Mouse (Mus musculus): ENCODE measurements around the gene Ptch1. TPM values are rescaled to one million over a fixed set of nuclear protein-coding genes. Genes with fewer than 3 reads are reported as not detected.

Gene Ptch1
- 25.1 and 26.0 TPM in 2 replicates for polyA plus RNA-seq (2014; fragmentation: Nextera tagmentation; extraction: Ambion mirVana)

GRCm38 (mm10) chr13:63573256-63573835 is at the start of gene Ptch1:
TSS of gene Ptch1 (minus strand) at chr13:63573598.
- H3K27ac ChIP-seq (ENCODE audit: low read depth, low read length) = peak within 1 kb of the TSS; percentile 87
- H3K4me1 ChIP-seq (replicated peaks; ENCODE audit: control insufficient read depth, insufficient read depth, low read length) = peaks cover 24% of the 10 kb centered on the region
- DNase-seq (ENCODE audit: low spot score) (peak; percentile 88), ATAC-seq (replicated peaks; ENCODE audit: low FRiP score) (peak; percentile 80)
- peak within 1 kb of the TSS; percentile 72 for H3K9ac ChIP-seq (ENCODE audit: low read length)
- under 1% methylated on average over 36 of the region's 44 CpGs for WGBS
- H3K36me3 ChIP-seq (ENCODE audit: control insufficient read depth, insufficient read depth, low read length) = no peaks in the 10 kb centered on the region
- peak within 1 kb of the TSS; percentile 96 for H3K4me2 ChIP-seq (ENCODE audit: low read depth, low read length, severe bottlenecking)
- H3K9me3 ChIP-seq (ENCODE audit: control insufficient read depth, low read length) = no peaks in the 10 kb centered on the region
- H3K4me3 ChIP-seq (ENCODE audit: low read depth, low read length) = peak within 1 kb of the TSS; percentile 52
- H3K27me3 ChIP-seq (ENCODE audit: control insufficient read depth, insufficient read depth, low read length) = peaks cover 46% of the 10 kb centered on the region

DNA sequence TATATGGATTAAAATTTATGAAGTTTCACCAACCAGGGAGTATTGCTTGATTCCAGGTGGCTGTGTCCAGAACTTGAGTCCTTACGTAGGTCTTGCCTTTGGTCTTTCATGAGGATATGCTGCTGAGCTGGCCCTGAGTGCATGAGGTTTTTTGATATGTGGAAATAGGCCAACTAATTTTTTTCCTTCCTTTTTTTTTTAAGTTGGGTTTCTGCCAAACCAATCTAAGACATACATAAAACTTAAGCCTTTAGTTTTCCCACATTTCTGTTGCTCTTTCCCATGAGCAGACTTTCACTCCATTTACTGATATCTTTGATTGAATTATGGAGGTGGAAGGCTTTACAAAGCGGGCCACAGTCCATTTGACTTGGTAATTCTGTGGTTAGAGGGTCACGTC is 47.9 kb upstream of the Ptch1 start:
- no peak for ATAC-seq (replicated peaks; ENCODE audit: low FRiP score)
- Histone ChIP-seq H3K9me3 (ENCODE audit: control insufficient read depth, low read length) (no peaks in the 10 kb centered on the region), H3K4me2 (ENCODE audit: low read depth, low read length, severe bottlenecking) (no peak overlapping the region), H3K4me1 (replicated peaks; ENCODE audit: control insufficient read depth, insufficient read depth, low read length) (no peaks in the 10 kb centered on the region), H3K27me3 (ENCODE audit: control insufficient read depth, insufficient read depth, low read length) (no peaks in the 10 kb centered on the region), H3K27ac (ENCODE audit: low read depth, low read length) (no peak overlapping the region), H3K9ac (ENCODE audit: low read length) (no peak overlapping the region), H3K36me3 (ENCODE audit: control insufficient read depth, insufficient read depth, low read length) (no peaks in the 10 kb centered on the region), H3K4me3 (ENCODE audit: low read depth, low read length) (no peak overlapping the region)
- DNase-seq (ENCODE audit: low spot score) = no peak
- 84% methylated on average over 3 of the region's 3 CpGs for WGBS

- H3K27ac ChIP-seq (ENCODE audit: low read depth, low read length) = no peak overlapping the region
- no peaks in the 10 kb centered on the region for H3K36me3 ChIP-seq (ENCODE audit: control insufficient read depth, insufficient read depth, low read length)
- WGBS = 79% methylated on average over 2 of the region's 2 CpGs
Measured at GRCm38 (mm10) chr13:63613201-63613600, 39.8 kb upstream of the Ptch1 start.

GRCm38 (mm10) chr13:63609734-63610133 is 36.3 kb upstream of the Ptch1 start:
- DNase-seq (ENCODE audit: low spot score) (no peak), ATAC-seq (replicated peaks; ENCODE audit: low FRiP score) (no peak)
- no peak overlapping the region for H3K9ac ChIP-seq (ENCODE audit: low read length)
- H3K9me3 ChIP-seq (ENCODE audit: control insufficient read depth, low read length) = no peaks in the 10 kb centered on the region
- H3K4me3 ChIP-seq (ENCODE audit: low read depth, low read length) = no peak overlapping the region
- no peak overlapping the region for H3K27ac ChIP-seq (ENCODE audit: low read depth, low read length)
- no peaks in the 10 kb centered on the region; the same call in 1 of the 2 replicates for H3K27me3 ChIP-seq (ENCODE audit: control insufficient read depth, insufficient read depth, low read length)
- WGBS = 46% methylated on average over 10 of the region's 10 CpGs
- no peaks in the 10 kb centered on the region for H3K4me1 ChIP-seq (replicated peaks; ENCODE audit: control insufficient read depth, insufficient read depth, low read length)
- H3K36me3 ChIP-seq (ENCODE audit: control insufficient read depth, insufficient read depth, low read length) = no peaks in the 10 kb centered on the region
- no peak overlapping the region for H3K4me2 ChIP-seq (ENCODE audit: low read depth, low read length, severe bottlenecking)

More at GRCm38 (mm10) chr13:63613201-63613600, 39.8 kb upstream of the Ptch1 start:
- Histone ChIP-seq H3K9me3 (ENCODE audit: control insufficient read depth, low read length) (no peaks in the 10 kb centered on the region), H3K4me2 (ENCODE audit: low read depth, low read length, severe bottlenecking) (no peak overlapping the region), H3K4me3 (ENCODE audit: low read depth, low read length) (no peak overlapping the region), H3K4me1 (replicated peaks; ENCODE audit: control insufficient read depth, insufficient read depth, low read length) (no peaks in the 10 kb centered on the region), H3K27me3 (ENCODE audit: control insufficient read depth, insufficient read depth, low read length) (no peaks in the 10 kb centered on the region; the same call in 1 of the 2 replicates), H3K9ac (ENCODE audit: low read length) (no peak overlapping the region)
- no peak for ATAC-seq (replicated peaks; ENCODE audit: low FRiP score)
- DNase-seq (ENCODE audit: low spot score) = no peak

DNA sequence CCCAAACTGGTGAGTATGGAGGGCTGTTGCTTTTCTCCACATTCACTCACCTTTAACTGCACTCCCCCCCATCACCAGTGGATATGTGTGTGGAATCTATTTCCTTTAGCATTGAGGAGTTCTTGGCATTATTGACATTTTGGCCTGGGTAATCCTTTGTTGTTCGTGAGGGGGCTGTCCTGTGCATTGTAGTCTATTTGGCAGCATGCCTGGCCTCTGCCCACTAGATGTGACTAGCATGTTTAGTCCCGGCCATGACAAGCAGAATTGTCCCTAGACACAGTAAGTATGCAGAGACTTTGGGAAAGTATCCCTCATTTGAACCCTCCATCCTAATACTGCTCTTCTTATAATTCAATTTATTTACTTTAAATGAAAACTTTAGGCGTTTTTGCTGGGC is 24.2 kb upstream of the Ptch1 start:
- H3K9ac ChIP-seq (ENCODE audit: low read length) = no peak overlapping the region
- no peaks in the 10 kb centered on the region for H3K27me3 ChIP-seq (ENCODE audit: control insufficient read depth, insufficient read depth, low read length)
- WGBS = 77% methylated on average over 3 of the region's 3 CpGs
- DNase-seq (ENCODE audit: low spot score) = no peak
- H3K27ac ChIP-seq (ENCODE audit: low read depth, low read length) = no peak overlapping the region
- H3K4me2 ChIP-seq (ENCODE audit: low read depth, low read length, severe bottlenecking) = no peak overlapping the region
- H3K9me3 ChIP-seq (ENCODE audit: control insufficient read depth, low read length) = no peaks in the 10 kb centered on the region
- no peak for ATAC-seq (replicated peaks; ENCODE audit: low FRiP score)
- no peaks in the 10 kb centered on the region for H3K36me3 ChIP-seq (ENCODE audit: control insufficient read depth, insufficient read depth, low read length)
- H3K4me1 ChIP-seq (replicated peaks; ENCODE audit: control insufficient read depth, insufficient read depth, low read length) = 0 out of 2 replicates have a peak, but pooled peaks cover 5% of the 10 kb centered on the region
- H3K4me3 ChIP-seq (ENCODE audit: low read depth, low read length) = no peak overlapping the region

DNA sequence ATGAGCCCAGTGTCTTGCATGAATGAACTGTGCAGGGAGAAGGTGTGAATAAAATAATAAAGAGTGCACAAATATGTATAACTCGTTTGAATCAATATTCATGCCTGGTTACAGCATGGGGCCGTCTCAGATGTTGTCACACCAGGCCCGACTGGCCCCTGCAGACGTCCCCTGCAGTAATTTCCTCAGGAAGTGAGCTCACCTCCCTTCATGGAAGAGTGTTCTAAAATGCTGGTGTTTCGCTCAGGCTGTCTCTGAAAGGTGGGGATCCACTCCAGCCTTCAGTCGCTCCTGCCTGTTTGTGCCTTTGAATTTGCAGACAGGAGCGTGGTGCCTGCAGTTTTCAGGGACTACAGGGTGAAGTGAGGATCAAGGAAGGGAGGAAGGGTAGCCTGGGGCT is 22.5 kb upstream of the Ptch1 start:
- H3K27me3 ChIP-seq (ENCODE audit: control insufficient read depth, insufficient read depth, low read length) = no peaks in the 10 kb centered on the region
- DNase-seq (ENCODE audit: low spot score) (no peak), ATAC-seq (replicated peaks; ENCODE audit: low FRiP score) (no peak)
- no peaks in the 10 kb centered on the region for H3K9me3 ChIP-seq (ENCODE audit: control insufficient read depth, low read length)
- no peaks in the 10 kb centered on the region for H3K36me3 ChIP-seq (ENCODE audit: control insufficient read depth, insufficient read depth, low read length)
- no peak overlapping the region for H3K27ac ChIP-seq (ENCODE audit: low read depth, low read length)
- H3K4me3 ChIP-seq (ENCODE audit: low read depth, low read length) = no peak overlapping the region
- H3K4me1 ChIP-seq (replicated peaks; ENCODE audit: control insufficient read depth, insufficient read depth, low read length) = 0 out of 2 replicates have a peak, but pooled peaks cover 5% of the 10 kb centered on the region
- no peak overlapping the region for H3K9ac ChIP-seq (ENCODE audit: low read length)
- no peak overlapping the region for H3K4me2 ChIP-seq (ENCODE audit: low read depth, low read length, severe bottlenecking)
- 79% methylated on average over 7 of the region's 7 CpGs for WGBS

DNA sequence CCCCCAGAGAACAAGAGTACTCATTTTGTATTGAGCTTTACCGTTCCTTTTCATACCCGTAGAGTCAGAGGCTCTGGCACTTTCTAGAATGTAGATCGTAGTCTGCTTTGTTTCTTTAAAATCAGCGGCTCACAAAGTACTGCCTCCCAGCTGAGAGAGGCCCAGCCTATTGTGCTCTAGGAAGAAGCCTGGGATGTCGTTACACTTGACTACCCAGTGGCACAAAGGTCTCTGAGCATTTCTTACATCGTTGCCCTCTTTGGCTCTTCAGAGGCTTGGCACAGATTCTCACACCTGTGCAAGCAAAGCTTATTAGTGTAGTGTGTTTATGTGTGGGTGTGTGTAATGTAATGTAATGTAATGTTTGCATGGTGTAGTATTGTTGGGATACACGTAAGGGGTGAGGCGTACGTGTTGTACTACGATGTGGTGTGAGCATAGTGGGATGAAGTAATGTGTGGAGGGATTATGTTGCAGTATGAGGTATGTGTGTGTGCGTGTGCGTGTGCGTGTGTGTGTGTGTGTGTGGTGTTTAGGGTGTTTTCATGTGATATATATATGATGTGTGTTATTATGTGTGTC is 20.2 kb upstream of the Ptch1 start:
- Histone ChIP-seq H3K27ac (ENCODE audit: low read depth, low read length) (no peak overlapping the region), H3K36me3 (ENCODE audit: control insufficient read depth, insufficient read depth, low read length) (no peaks in the 10 kb centered on the region), H3K27me3 (ENCODE audit: control insufficient read depth, insufficient read depth, low read length) (no peaks in the 10 kb centered on the region), H3K9me3 (ENCODE audit: control insufficient read depth, low read length) (no peaks in the 10 kb centered on the region), H3K4me3 (ENCODE audit: low read depth, low read length) (no peak overlapping the region), H3K4me1 (replicated peaks; ENCODE audit: control insufficient read depth, insufficient read depth, low read length) (0 out of 2 replicates have a peak, but pooled peaks cover 5% of the 10 kb centered on the region), H3K4me2 (ENCODE audit: low read depth, low read length, severe bottlenecking) (no peak overlapping the region), H3K9ac (ENCODE audit: low read length) (0 out of 2 replicates have a peak overlapping the region, but pooled peaks have one; percentile 4)
- ATAC-seq (replicated peaks; ENCODE audit: low FRiP score) = peak; percentile 61; the same call in 1 of the 2 replicates
- DNase-seq (ENCODE audit: low spot score) = no peak
- WGBS = 52% methylated on average over 13 of the region's 13 CpGs

GRCm38 (mm10) chr13:63592755-63593154 is 19.4 kb upstream of the Ptch1 start:
- 84% methylated on average over 5 of the region's 5 CpGs for WGBS
- no peak overlapping the region for H3K27ac ChIP-seq (ENCODE audit: low read depth, low read length)
- H3K4me3 ChIP-seq (ENCODE audit: low read depth, low read length) = no peak overlapping the region
- no peaks in the 10 kb centered on the region for H3K9me3 ChIP-seq (ENCODE audit: control insufficient read depth, low read length)
- ATAC-seq (replicated peaks; ENCODE audit: low FRiP score) = no peak
- 0 out of 2 replicates have a peak, but pooled peaks cover 5% of the 10 kb centered on the region for H3K4me1 ChIP-seq (replicated peaks; ENCODE audit: control insufficient read depth, insufficient read depth, low read length)
- no peak for DNase-seq (ENCODE audit: low spot score)
- H3K4me2 ChIP-seq (ENCODE audit: low read depth, low read length, severe bottlenecking) = no peak overlapping the region
- H3K27me3 ChIP-seq (ENCODE audit: control insufficient read depth, insufficient read depth, low read length) = no peaks in the 10 kb centered on the region
- H3K9ac ChIP-seq (ENCODE audit: low read length) = no peak overlapping the region
- H3K36me3 ChIP-seq (ENCODE audit: control insufficient read depth, insufficient read depth, low read length) = no peaks in the 10 kb centered on the region

DNA sequence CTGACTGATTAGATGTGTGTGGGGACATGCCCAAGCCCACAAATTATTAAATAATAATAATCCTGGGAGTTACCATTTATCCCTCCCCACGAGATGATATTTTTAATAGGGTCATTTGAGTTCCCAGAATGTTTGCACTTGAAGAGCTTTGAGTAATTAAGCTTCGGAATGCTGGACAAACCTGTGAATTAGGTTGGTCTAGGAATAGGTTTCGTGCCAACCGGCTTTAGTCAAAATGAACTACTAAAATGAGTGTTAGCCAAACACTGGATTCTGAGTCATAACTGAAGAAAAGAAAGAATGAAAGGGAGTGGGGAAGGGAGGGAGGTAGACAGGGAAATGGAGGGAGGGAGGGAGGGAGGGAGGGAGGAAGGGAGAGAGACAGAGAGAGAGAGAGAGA is 1.2 kb upstream of the Ptch1 start:
- DNase-seq (ENCODE audit: low spot score) (no peak), ATAC-seq (replicated peaks; ENCODE audit: low FRiP score) (no peak)
- no peak overlapping the region for H3K9ac ChIP-seq (ENCODE audit: low read length)
- H3K4me2 ChIP-seq (ENCODE audit: low read depth, low read length, severe bottlenecking) = no peak overlapping the region
- H3K36me3 ChIP-seq (ENCODE audit: control insufficient read depth, insufficient read depth, low read length) = no peaks in the 10 kb centered on the region
- H3K27ac ChIP-seq (ENCODE audit: low read depth, low read length) = no peak overlapping the region
- no peaks in the 10 kb centered on the region for H3K9me3 ChIP-seq (ENCODE audit: control insufficient read depth, low read length)
- no peak overlapping the region for H3K4me3 ChIP-seq (ENCODE audit: low read depth, low read length)
- 55% methylated on average over 4 of the region's 4 CpGs for WGBS
- peaks cover 38% of the 10 kb centered on the region for H3K27me3 ChIP-seq (ENCODE audit: control insufficient read depth, insufficient read depth, low read length)
- peaks cover 15% of the 10 kb centered on the region; the same call in 1 of the 2 replicates for H3K4me1 ChIP-seq (replicated peaks; ENCODE audit: control insufficient read depth, insufficient read depth, low read length)

Measured in forebrain, embryonic 11.5 days (tissue).